Mouse (Mus musculus) kidney, adult 2 months (tissue): Measurements from ENCODE around the gene Dapk3. TPM values are rescaled to one million over a fixed set of nuclear protein-coding genes. Genes with fewer than 3 reads are reported as not detected.

Experiments
- DNase-seq: peaks from one replicate; pipeline ENCODE4 v3.0.0; 2021
- H3K27ac ChIP-seq: fragments of 200-500 bp; 2 replicates; pipeline ENCODE4 v1.5.1; 2012; ENCODE audit warnings: low read depth, low read length, control low read depth, inconsistent platforms; ENCODE audit not compliant: insufficient read depth
- H3K27me3 ChIP-seq: fragments of 200-500 bp; replicated peaks from 2 replicates; pipeline ENCODE4 v1.6.1; 2012; ENCODE audit warnings: mild to moderate bottlenecking, moderate library complexity, low read length, inconsistent platforms; ENCODE audit not compliant: control insufficient read depth, insufficient read depth
- H3K36me3 ChIP-seq: fragments of 200-500 bp; 2 replicates; pipeline ENCODE4 v1.6.1; 2012; ENCODE audit warnings: mild to moderate bottlenecking, moderate library complexity, low read length, inconsistent platforms; ENCODE audit not compliant: control insufficient read depth, insufficient read depth
- H3K4me1 ChIP-seq: fragments of 200-500 bp; 2 replicates; pipeline ENCODE4 v1.6.1; 2011; ENCODE audit warnings: low read length; ENCODE audit not compliant: control insufficient read depth, insufficient read depth
- H3K4me3 ChIP-seq: fragments of 200-500 bp; 2 replicates; pipeline ENCODE4 v1.5.1; 2011; ENCODE audit warnings: mild to moderate bottlenecking, low read depth, low read length, control low read depth; ENCODE audit not compliant: insufficient read depth
- CTCF ChIP-seq: fragments of 200-500 bp; conservative IDR thresholded peaks from 2 replicates; pipeline ENCODE4 v1.5.1; 2011; ENCODE audit warnings: low read depth, mild to moderate bottlenecking, control low read depth, low read length, moderate library complexity, mixed read lengths; ENCODE audit not compliant: insufficient read depth, insufficient read length
- POLR2A ChIP-seq: fragments of 200-500 bp; IDR thresholded peaks from one replicate; pipeline ENCODE4 v1.6.1; 2011; ENCODE audit warnings: low read depth, low read length, control low read depth
- WGBS: fragments of 180-500 bp; shearing (Covaris S2); methylation state at CpG from one replicate; pipeline ENCODE4 v1.1.7; 2018; 5-methylcytosine and 5-hydroxymethylcytosine counted together
- polyA plus RNA-seq: library from polyadenylated mRNA; depleted of rRNA; stranded (reverse); fragments of >200 nt; gene quantifications from 2 replicates; pipeline ENCODE4 v1.2.3, GENCODE M21; 2012; rRNA removed

The Dapk3 gene
- polyA plus RNA-seq, 1 experiment: 52.9 TPM

- Histone ChIP-seq H3K4me3 (peak within 1 kb of the TSS; percentile 69), H3K27me3 (no peaks in the 10 kb centered on the region), H3K4me1 (0 out of 2 replicates have a peak, but pooled peaks cover 3% of the 10 kb centered on the region), H3K36me3 (no peaks in the 10 kb centered on the region), H3K27ac (no peak within 1 kb of the TSS)
- DNase-seq: peak; percentile 93
- peak; percentile 52 for TF ChIP-seq POLR2A
- no peak for TF ChIP-seq CTCF
- WGBS: 8% methylated on average over 29 of the region's 29 CpGs
Measured at GRCm38 (mm10) chr10:81232580-81233225, 49.9 kb downstream of the Dapk3 start, which contains the start of gene Zfr2. Gene Zfr2 (plus strand): TSS chr10:81233155.

DNA sequence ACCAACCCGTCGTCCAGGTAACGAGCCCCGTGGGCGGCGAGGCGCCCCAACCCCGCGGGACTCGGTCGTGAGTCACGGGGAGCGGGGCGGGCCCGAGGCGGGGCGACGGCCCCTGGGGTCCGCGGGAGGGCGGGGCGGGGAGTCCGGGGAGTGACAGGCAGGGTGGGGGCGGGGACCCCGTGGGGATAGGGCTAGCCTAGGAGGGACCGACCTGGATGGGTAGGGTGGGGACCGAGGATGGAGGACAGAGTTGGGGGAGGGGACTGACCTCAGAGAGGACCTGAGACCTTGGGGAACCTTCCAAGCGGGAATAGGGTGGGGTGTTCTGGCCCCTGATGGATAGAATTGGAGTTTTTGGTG, 50.4 kb downstream of the Dapk3 start:
- H3K4me3 ChIP-seq: peak overlapping the region; percentile 69
- H3K27ac ChIP-seq: no peak overlapping the region
- no peak for TF ChIP-seq POLR2A
- TF ChIP-seq CTCF: no peak
- WGBS: 2% methylated on average over 28 of the region's 28 CpGs
- no peak for DNase-seq
- H3K4me1 ChIP-seq: 0 out of 2 replicates have a peak, but pooled peaks cover 3% of the 10 kb centered on the region
- H3K36me3 ChIP-seq: no peaks in the 10 kb centered on the region
- no peaks in the 10 kb centered on the region for H3K27me3 ChIP-seq

- TF ChIP-seq POLR2A (no peak), CTCF (no peak)
- no peaks in the 10 kb centered on the region for H3K27me3 ChIP-seq
- no peaks in the 10 kb centered on the region for H3K36me3 ChIP-seq
- H3K4me1 ChIP-seq: 0 out of 2 replicates have a peak, but pooled peaks cover 3% of the 10 kb centered on the region
- DNase-seq: no peak
- WGBS: 82% methylated on average over 6 of the region's 6 CpGs
- H3K27ac ChIP-seq: no peak overlapping the region
- no peak overlapping the region for H3K4me3 ChIP-seq
Measured at GRCm38 (mm10) chr10:81234206-81234605, 51.4 kb downstream of the Dapk3 start.

- H3K4me3 ChIP-seq: no peak overlapping the region
- no peak overlapping the region for H3K27ac ChIP-seq
- WGBS: 83% methylated on average over 12 of the region's 12 CpGs
- H3K27me3 ChIP-seq: peaks cover 2% of the 10 kb centered on the region
- no peaks in the 10 kb centered on the region for H3K36me3 ChIP-seq
- no peak for DNase-seq
- H3K4me1 ChIP-seq: 0 out of 2 replicates have a peak, but pooled peaks cover 3% of the 10 kb centered on the region
- no peak for TF ChIP-seq POLR2A
- TF ChIP-seq CTCF: no peak
Measured at GRCm38 (mm10) chr10:81236471-81237268, 53.9 kb downstream of the Dapk3 start.

- Histone ChIP-seq H3K27ac (no peak overlapping the region), H3K27me3 (peaks cover 2% of the 10 kb centered on the region), H3K36me3 (no peaks in the 10 kb centered on the region), H3K4me3 (no peak overlapping the region), H3K4me1 (no peaks in the 10 kb centered on the region)
- 83% methylated on average over 2 of the region's 2 CpGs for WGBS
- no peak for TF ChIP-seq POLR2A
- TF ChIP-seq CTCF: no peak
- no peak for DNase-seq
Measured at GRCm38 (mm10) chr10:81238618-81239017, 55.8 kb downstream of the Dapk3 start.

DNA sequence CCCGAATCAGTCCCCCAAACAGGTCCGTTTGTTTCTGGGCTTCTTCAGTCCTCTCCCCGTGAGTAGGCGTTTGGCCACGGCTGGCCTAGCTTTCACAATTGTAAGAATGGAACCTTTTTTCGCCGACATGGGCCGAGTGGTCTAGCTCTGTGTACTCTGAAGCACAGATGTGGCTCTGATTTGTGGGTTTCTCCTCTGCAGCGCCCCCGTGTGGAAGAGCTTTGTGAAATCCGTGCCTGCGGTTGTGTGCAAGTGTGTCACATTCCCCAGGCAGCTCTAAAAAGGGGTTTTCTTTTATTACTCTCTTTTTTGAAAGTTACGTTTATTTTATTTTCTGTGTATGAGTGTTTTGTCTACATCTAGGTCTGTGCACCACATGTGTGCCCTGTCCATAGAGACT, 58.1 kb downstream of the Dapk3 start:
- peaks cover 2% of the 10 kb centered on the region for H3K27me3 ChIP-seq
- TF ChIP-seq POLR2A (no peak), CTCF (peak; percentile 66)
- H3K4me1 ChIP-seq: no peaks in the 10 kb centered on the region
- H3K4me3 ChIP-seq: no peak overlapping the region
- no peak overlapping the region for H3K27ac ChIP-seq
- H3K36me3 ChIP-seq: no peaks in the 10 kb centered on the region
- WGBS: 41% methylated on average over 13 of the region's 13 CpGs
- peak; percentile 33 for DNase-seq

DNA sequence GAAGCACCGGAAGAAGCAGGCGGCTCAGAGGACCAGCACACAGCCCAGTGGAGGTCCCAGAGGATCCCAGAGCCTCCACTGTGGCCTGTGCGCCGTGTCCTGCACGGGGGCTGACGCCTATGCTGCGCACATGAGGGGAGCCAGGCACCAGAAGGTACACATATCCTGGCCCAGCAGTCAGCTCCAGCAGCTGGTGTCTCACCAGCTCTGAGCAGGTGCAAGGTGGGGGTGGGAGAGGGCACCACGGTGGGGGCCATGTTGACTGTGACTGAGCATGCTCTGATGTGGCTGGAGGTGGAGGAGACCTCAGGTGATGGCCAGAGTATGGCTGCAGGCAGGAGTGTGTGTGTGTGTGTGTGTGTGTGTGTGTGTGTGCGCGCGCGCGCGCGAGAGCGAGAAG, 59.2 kb downstream of the Dapk3 start:
- WGBS: 91% methylated on average over 16 of the region's 16 CpGs

More for the DNA sequence above, 59.2 kb downstream of the Dapk3 start:
- DNase-seq: no peak
- Histone ChIP-seq H3K27ac (no peak overlapping the region), H3K4me1 (no peaks in the 10 kb centered on the region), H3K27me3 (peaks cover 2% of the 10 kb centered on the region), H3K4me3 (no peak overlapping the region), H3K36me3 (no peaks in the 10 kb centered on the region)
- TF ChIP-seq POLR2A (no peak), CTCF (no peak)

Other genes starting within 250 kb of the Dapk3 start
- 1.9 and 2.0 TPM in 2 replicates for gene Gng7, start 168.1 kb upstream of the Dapk3 start, polyA plus RNA-seq
- 0.04 and 0.25 TPM in 2 replicates for gene Diras1, start 157.3 kb upstream of the Dapk3 start, polyA plus RNA-seq
- 37.5 and 39.6 TPM in 2 replicates for gene Slc39a3, start 145.6 kb upstream of the Dapk3 start, polyA plus RNA-seq
- 183 and 212 TPM in 2 replicates for gene Sgta, start 122.8 kb upstream of the Dapk3 start, polyA plus RNA-seq
- gene Thop1, start 113.0 kb upstream of the Dapk3 start, polyA plus RNA-seq: 22.2 and 26.1 TPM in 2 replicates
- gene Creb3l3, start 84.1 kb upstream of the Dapk3 start, polyA plus RNA-seq: 0.20 and 0.52 TPM in 2 replicates
- 173 and 180 TPM in 2 replicates for gene Map2k2, start 77.1 kb upstream of the Dapk3 start, polyA plus RNA-seq
- 36.0 and 37.1 TPM in 2 replicates for gene Zbtb7a, start 47.8 kb upstream of the Dapk3 start, polyA plus RNA-seq
- gene Pias4, start 15.1 kb upstream of the Dapk3 start, polyA plus RNA-seq: 34.6 and 36.8 TPM in 2 replicates
- gene Eef2, start 6.4 kb upstream of the Dapk3 start, polyA plus RNA-seq: 1,330 and 1,454 TPM in 2 replicates
- not detected in 2 replicates for gene 4930442H23Rik, start 844 bp downstream of the Dapk3 start, polyA plus RNA-seq
- gene Nmrk2, start 19.0 kb downstream of the Dapk3 start, polyA plus RNA-seq: 0.97 TPM in 1 of 2 replicates, not detected in the other
- gene Atcay, start 47.8 kb downstream of the Dapk3 start, polyA plus RNA-seq: 0.05 and 0.39 TPM in 2 replicates
- gene Zfr2, start 50.1 kb downstream of the Dapk3 start, polyA plus RNA-seq: 4.6 and 6.0 TPM in 2 replicates
- 0.57 and 1.5 TPM in 2 replicates for gene Matk, start 69.9 kb downstream of the Dapk3 start, polyA plus RNA-seq
- gene Mrpl54, start 83.9 kb downstream of the Dapk3 start, polyA plus RNA-seq: 130 TPM in 2 replicates
- 142 and 147 TPM in 2 replicates for gene Apba3, start 84.0 kb downstream of the Dapk3 start, polyA plus RNA-seq
- gene Tjp3, start 108.6 kb downstream of the Dapk3 start, polyA plus RNA-seq: 13.2 and 19.0 TPM in 2 replicates
- gene Pip5k1c, start 110.0 kb downstream of the Dapk3 start, polyA plus RNA-seq: 70.7 and 76.3 TPM in 2 replicates
- 23.7 and 24.5 TPM in 2 replicates for gene Cactin, start 138.1 kb downstream of the Dapk3 start, polyA plus RNA-seq
- gene Tbxa2r, start 145.7 kb downstream of the Dapk3 start, polyA plus RNA-seq: 16.6 and 21.7 TPM in 2 replicates
- 1.4 and 1.5 TPM in 2 replicates for gene Gipc3, start 160.3 kb downstream of the Dapk3 start, polyA plus RNA-seq
- 66.4 and 82.1 TPM in 2 replicates for gene Hmg20b, start 167.5 kb downstream of the Dapk3 start, polyA plus RNA-seq
- gene Mfsd12, start 174.5 kb downstream of the Dapk3 start, polyA plus RNA-seq: 23.4 and 28.1 TPM in 2 replicates
- 0.16 and 0.61 TPM in 2 replicates for gene 4930404N11Rik, start 182.8 kb downstream of the Dapk3 start, polyA plus RNA-seq
- gene Fzr1, start 195.5 kb downstream of the Dapk3 start, polyA plus RNA-seq: 41.1 and 49.8 TPM in 2 replicates
- 60.6 and 79.8 TPM in 2 replicates for gene Dohh, start 201.4 kb downstream of the Dapk3 start, polyA plus RNA-seq
- 2.1 and 2.3 TPM in 2 replicates for gene Gm48551, start 201.5 kb downstream of the Dapk3 start, polyA plus RNA-seq
- 1.0 and 2.8 TPM in 2 replicates for gene Gm48552, start 206.0 kb downstream of the Dapk3 start, polyA plus RNA-seq
- gene Smim24, start 210.0 kb downstream of the Dapk3 start, polyA plus RNA-seq: 693 and 694 TPM in 2 replicates